Mouse (Mus musculus) liver, postnatal 0 days (tissue): ENCODE results near the gene 4632433K11Rik.

Experiments used
- CTCF ChIP-seq: sonication (generic); IDR thresholded peaks from 2 replicates; pipeline ENCODE4 v1.5.1; 2016; ENCODE audit warnings: antibody characterized with exemption, low read depth
- EP300 ChIP-seq: IDR thresholded peaks from 2 replicates; pipeline ENCODE4 v1.6.1; 2016; ENCODE audit warnings: antibody characterized with exemption, low read depth, mild to moderate bottlenecking

DNA sequence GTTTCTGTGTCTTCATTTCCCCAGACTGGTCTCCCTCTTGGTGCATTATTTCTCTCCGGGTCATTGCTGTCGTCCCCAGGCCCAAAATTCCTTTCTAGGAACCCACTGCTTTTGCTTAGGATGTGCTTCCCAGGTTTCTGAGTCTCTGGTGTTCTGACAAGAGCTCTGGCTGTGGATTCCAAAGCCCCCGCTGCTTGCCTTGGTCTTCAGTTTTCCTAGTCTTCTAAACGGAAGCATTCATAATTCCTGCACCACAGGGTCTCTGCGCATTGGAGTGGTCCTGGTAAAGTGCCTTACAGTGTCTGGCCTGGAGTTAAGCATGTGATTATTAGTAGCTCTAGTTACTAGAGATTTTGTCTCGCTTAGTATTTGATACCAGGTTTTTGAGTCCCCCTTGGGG, 46.9 kb downstream of the 4632433K11Rik start:
- TF ChIP-seq CTCF (no peak), EP300 (no peak)
